Comparison of ENCODE assay signal across 35 mouse cellular contexts in the genomic region with DNA sequence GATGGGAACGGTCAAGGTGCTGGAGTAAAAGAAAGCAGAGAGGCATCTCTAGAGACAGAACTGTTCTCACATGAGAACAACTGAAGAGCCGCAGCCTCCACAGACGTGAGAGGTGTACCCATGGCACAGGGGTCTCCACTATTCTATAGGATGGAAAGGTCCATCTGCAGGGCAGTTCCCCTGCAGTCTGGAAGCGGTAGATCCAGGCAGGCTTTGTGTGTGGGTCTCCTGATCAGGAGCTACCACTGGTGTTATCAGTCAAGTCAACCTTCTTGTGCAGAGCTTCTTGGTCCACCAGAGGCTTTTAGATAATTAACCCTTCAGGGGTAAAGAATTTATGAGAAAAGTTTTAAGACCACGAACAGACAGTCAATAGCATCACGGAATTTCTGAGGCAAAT.
"Had no signal": no experiment of that assay in that cellular context is flagged by ENCODE, and none has a peak within 500 bp of the region (broad histone marks: within the 10 kb centered on the region; RNA-seq: fewer than 3 reads in every experiment).

No protein-coding gene starts in this region.

- DNase-seq: heart, postnatal 10 days; heart, postnatal 14 days; heart, postnatal 36 days; heart, postnatal 4 days; kidney, adult 11 months; kidney, adult 18-20 months; kidney, adult 2 months; kidney, adult 8-10 months; kidney, adult 9 months; kidney, postnatal 10 days; kidney, postnatal 14 days; kidney, postnatal 25 days; kidney, postnatal 36 days; kidney, postnatal 4 days; layer of hippocampus, adult 9-11 months; layer of hippocampus, postnatal 36 days had no signal

- H3K4me2 ChIP-seq: heart, embryonic 11.5 days; heart, embryonic 12.5 days; heart, embryonic 13.5 days; heart, embryonic 15.5 days; hindbrain, embryonic 12.5 days; hindbrain, embryonic 13.5 days; hindbrain, embryonic 14.5 days; hindbrain, embryonic 15.5 days; intestine, embryonic 15.5 days; kidney, embryonic 15.5 days had no signal

- H3K9me3 ChIP-seq: heart, embryonic 10.5 days; heart, embryonic 12.5 days; heart, embryonic 13.5 days; heart, embryonic 15.5 days; hindbrain, embryonic 10.5 days; hindbrain, embryonic 12.5 days; hindbrain, embryonic 13.5 days; hindbrain, embryonic 15.5 days; intestine, embryonic 15.5 days; kidney, embryonic 15.5 days had no signal

- H3K4me3 ChIP-seq: heart, embryonic 10.5 days; heart, embryonic 12.5 days; heart, embryonic 13.5 days; heart, embryonic 15.5 days; hindbrain, embryonic 10.5 days; hindbrain, embryonic 12.5 days; hindbrain, embryonic 13.5 days; hindbrain, embryonic 15.5 days; intestine, embryonic 15.5 days; kidney, embryonic 15.5 days; layer of hippocampus, adult 2 months had no signal

- H3K27ac ChIP-seq: heart, embryonic 10.5 days; heart, embryonic 13.5 days; heart, embryonic 15.5 days; hindbrain, embryonic 10.5 days; hindbrain, embryonic 12.5 days; hindbrain, embryonic 13.5 days; hindbrain, embryonic 14.5 days; hindbrain, embryonic 15.5 days; hindbrain, postnatal 0 days; intestine, embryonic 15.5 days; kidney, embryonic 15.5 days; kidney, postnatal 0 days; layer of hippocampus, adult 2 months had no signal

- ATAC-seq: hindbrain, embryonic 16.5 days; hindbrain, postnatal 0 days; inflammation-experienced regulatory T-cells, adult 6 months; intestine, embryonic 15.5 days; intestine, embryonic 16.5 days; intestine, postnatal 0 days had no signal

- H3K27me3 ChIP-seq: heart, embryonic 12.5 days; heart, embryonic 13.5 days; heart, embryonic 15.5 days; hindbrain, embryonic 12.5 days; hindbrain, embryonic 13.5 days; hindbrain, embryonic 15.5 days; intestine, embryonic 15.5 days had no signal

- H3K4me1 ChIP-seq: heart, embryonic 13.5 days; heart, embryonic 15.5 days; hindbrain, embryonic 10.5 days; hindbrain, embryonic 12.5 days; hindbrain, embryonic 13.5 days; hindbrain, embryonic 15.5 days; intestine, embryonic 15.5 days; kidney, embryonic 15.5 days had no signal

- H3K9ac ChIP-seq: heart, embryonic 12.5 days; heart, embryonic 13.5 days; heart, embryonic 15.5 days; hindbrain, embryonic 12.5 days; hindbrain, embryonic 13.5 days; hindbrain, embryonic 14.5 days; hindbrain, embryonic 15.5 days; intestine, embryonic 15.5 days; kidney, embryonic 15.5 days had no signal

- H3K36me3 ChIP-seq: heart, embryonic 10.5 days; heart, embryonic 12.5 days; heart, embryonic 13.5 days; heart, embryonic 15.5 days; hindbrain, embryonic 10.5 days; hindbrain, embryonic 12.5 days; hindbrain, embryonic 13.5 days; hindbrain, embryonic 15.5 days; intestine, embryonic 15.5 days; kidney, embryonic 15.5 days had no signal
